Mouse (Mus musculus): Measurements from ENCODE around the gene Zcchc17.

DNA sequence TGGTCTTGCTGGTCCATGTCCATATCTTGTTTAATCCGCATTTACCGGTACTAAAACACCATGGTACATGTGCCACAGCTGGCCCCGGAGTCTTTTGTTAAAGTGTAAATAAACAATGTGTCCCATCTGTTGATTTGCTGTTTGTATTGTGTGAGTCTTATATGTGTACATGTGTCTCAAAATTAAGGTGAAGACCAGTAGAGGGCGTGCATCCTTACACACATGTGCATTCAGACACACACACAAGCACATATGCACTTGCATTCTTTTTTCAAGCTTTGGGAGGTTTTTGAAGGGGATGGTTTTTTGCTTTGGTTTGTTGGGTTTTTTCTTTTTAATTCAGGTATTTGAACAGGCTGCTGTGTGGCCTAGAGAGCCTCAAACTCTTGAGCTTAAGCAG lies 16.9 kb upstream of the Zcchc17 start:
- TF ChIP-seq POLR2A (IDR thresholded peaks at IDR 0.05; ENCODE audit: low read depth, low read length) = no peak
- TF ChIP-seq MXI1 (IDR thresholded peaks at IDR 0.05; ENCODE audit: low read depth, low read length) = no peak
- TF ChIP-seq PAX5 (IDR thresholded peaks at IDR 0.05; ENCODE audit: low read length) = no peak
- TF ChIP-seq POLR2AphosphoS2 (IDR thresholded peaks at IDR 0.05; ENCODE audit: low read depth, low read length) = no peak
- no peak for TF ChIP-seq ZC3H11A (IDR thresholded peaks at IDR 0.05; ENCODE audit: low read depth, low read length)
